Mouse (Mus musculus) MEL (cell line): Measurements from ENCODE around the gene Myo19. TPM values are rescaled to one million over a fixed set of nuclear protein-coding genes. Genes with fewer than 3 reads are reported as not detected.

Source experiments
- DNase-seq: peaks from one replicate; pipeline ENCODE4 v3.0.0; 2011; ENCODE audit warnings: low read depth, low spot score
- H3K27ac ChIP-seq: 2 replicates; pipeline ENCODE4 v1.5.1; 2012; ENCODE audit warnings: low read depth, mild to moderate bottlenecking, control low read depth, low read length, moderate library complexity; ENCODE audit not compliant: control insufficient read depth
- H3K27me3 ChIP-seq, 2 experiments: fragments of 150-350 bp in 1 of 2; sonication (generic) in 1 of 2; 2 replicates each; pipeline ENCODE4 v1.6.1; 2012; ENCODE audit warnings: low read length in 2 of 2, mild to moderate bottlenecking in 2 of 2, improper control_type of control experiment in 1 of 2, moderate library complexity in 1 of 2; ENCODE audit not compliant: insufficient read depth in 2 of 2, control insufficient read depth in 1 of 2
- H3K36me3 ChIP-seq, 2 experiments: 2 replicates each; pipeline ENCODE4 v1.6.1; 2012 to 2014; ENCODE audit warnings: low read length in 2 of 2, improper control_type of control experiment in 1 of 2, inconsistent platforms in 1 of 2, mild to moderate bottlenecking in 1 of 2; ENCODE audit not compliant: insufficient read depth in 2 of 2, control insufficient read depth in 1 of 2
- H3K4me1 ChIP-seq, 2 experiments: fragments of 150-350 bp in 1 of 2; sonication (generic) in 1 of 2; 2 replicates each; pipeline ENCODE4 v1.6.1; 2012; ENCODE audit warnings: low read length in 2 of 2, improper control_type of control experiment in 1 of 2, mild to moderate bottlenecking in 1 of 2; ENCODE audit not compliant: insufficient read depth in 2 of 2, control insufficient read depth in 1 of 2
- H3K4me3 ChIP-seq, 2 experiments: fragments of 150-350 bp in 1 of 2; sonication (generic) in 1 of 2; 2 replicates each; pipeline ENCODE4 v1.5.1; 2012; ENCODE audit warnings: low read depth in 2 of 2, low read length in 2 of 2, mild to moderate bottlenecking in 2 of 2, moderate library complexity in 2 of 2, control low read depth in 1 of 2, improper control_type of control experiment in 1 of 2; ENCODE audit not compliant: control insufficient read depth in 1 of 2, insufficient read depth in 1 of 2
- H3K79me2 ChIP-seq: 2 replicates; pipeline ENCODE4 v1.6.1; 2012; ENCODE audit warnings: mild to moderate bottlenecking, low read length, moderate library complexity; ENCODE audit not compliant: control insufficient read depth, poor library complexity, insufficient read depth
- H3K9ac ChIP-seq: 2 replicates; pipeline ENCODE4 v1.6.1; 2012; ENCODE audit warnings: low read depth, mild to moderate bottlenecking, control low read depth, low read length, moderate library complexity; ENCODE audit not compliant: control insufficient read depth, poor library complexity, severe bottlenecking
- H3K9me3 ChIP-seq: fragments of 150-350 bp; sonication (generic); replicated peaks from 2 replicates; pipeline ENCODE4 v1.6.1; 2012; ENCODE audit warnings: mild to moderate bottlenecking, low read length, improper control_type of control experiment, moderate library complexity; ENCODE audit not compliant: insufficient read depth
- BHLHE40 ChIP-seq: IDR thresholded peaks from 2 replicates; pipeline ENCODE4 v1.6.1; 2012; ENCODE audit warnings: low read depth, mild to moderate bottlenecking, inconsistent platforms, low read length, improper control_type of control experiment, borderline replicate concordance
- CTCF ChIP-seq, 3 experiments: IDR thresholded peaks in 2 of 3; conservative IDR thresholded peaks in 1 of 3; 2 replicates each; pipeline ENCODE4 v1.5.1; 2011 to 2012; ENCODE audit warnings: low read length in 3 of 3, low read depth in 2 of 3, mild to moderate bottlenecking in 2 of 3, improper control_type of control experiment in 1 of 3, inconsistent platforms in 1 of 3, mixed read lengths in 1 of 3, moderate library complexity in 1 of 3; ENCODE audit not compliant: control insufficient read depth in 1 of 3, insufficient read depth in 1 of 3, poor library complexity in 1 of 3, severe bottlenecking in 1 of 3
- E2F4 ChIP-seq: IDR thresholded peaks from 2 replicates; pipeline ENCODE4 v1.6.1; 2011; ENCODE audit warnings: low read depth, low read length, improper control_type of control experiment, borderline replicate concordance
- EP300 ChIP-seq, 2 experiments: IDR thresholded peaks; 2 replicates each; pipeline ENCODE4 v1.6.1; 2011; ENCODE audit warnings: improper control_type of control experiment in 2 of 2, low read length in 2 of 2, low read depth in 1 of 2, mild to moderate bottlenecking in 1 of 2
- ETS1 ChIP-seq: IDR thresholded peaks from 2 replicates; pipeline ENCODE4 v1.6.1; 2012; ENCODE audit warnings: low read depth, mild to moderate bottlenecking, inconsistent platforms, low read length, improper control_type of control experiment, moderate library complexity
- GABPA ChIP-seq: IDR thresholded peaks from 2 replicates; pipeline ENCODE4 v1.6.1; 2012; ENCODE audit warnings: low read depth, mild to moderate bottlenecking, inconsistent platforms, low read length, improper control_type of control experiment, moderate library complexity
- GATA1 ChIP-seq: IDR thresholded peaks from 2 replicates; pipeline ENCODE4 v1.6.1; 2011; ENCODE audit warnings: low read depth, low read length, improper control_type of control experiment
- HCFC1 ChIP-seq: IDR thresholded peaks from 2 replicates; pipeline ENCODE4 v1.6.1; 2012; ENCODE audit warnings: low read depth, mild to moderate bottlenecking, inconsistent platforms, low read length, improper control_type of control experiment, moderate library complexity
- KAT2A ChIP-seq: conservative IDR thresholded peaks from 2 replicates; pipeline ENCODE4 v1.6.1; 2012; ENCODE audit warnings: low read depth, low read length, improper control_type of control experiment, inconsistent platforms
- MAFK ChIP-seq: IDR thresholded peaks from 2 replicates; pipeline ENCODE4 v1.6.1; 2011; ENCODE audit warnings: low read depth, mild to moderate bottlenecking, low read length, improper control_type of control experiment, borderline replicate concordance
- MAX ChIP-seq: IDR thresholded peaks from 2 replicates; pipeline ENCODE4 v1.6.1; 2011; ENCODE audit warnings: low read length, improper control_type of control experiment
- MAZ ChIP-seq: IDR thresholded peaks from 2 replicates; pipeline ENCODE4 v1.6.1; 2012; ENCODE audit warnings: low read depth, mild to moderate bottlenecking, inconsistent platforms, low read length, improper control_type of control experiment
- MEF2A ChIP-seq: IDR thresholded peaks from 2 replicates; pipeline ENCODE4 v1.6.1; 2014; ENCODE audit warnings: low read depth, mild to moderate bottlenecking, inconsistent platforms, low read length, improper control_type of control experiment; ENCODE audit not compliant: poor library complexity, insufficient replicate concordance, severe bottlenecking; ENCODE audit errors: extremely low read depth
- MYB ChIP-seq: IDR thresholded peaks from 2 replicates; pipeline ENCODE4 v1.6.1; 2011; ENCODE audit warnings: mild to moderate bottlenecking, low read depth, low read length, improper control_type of control experiment
- MYC ChIP-seq: IDR thresholded peaks from 2 replicates; pipeline ENCODE4 v1.6.1; 2011; ENCODE audit warnings: low read depth, mild to moderate bottlenecking, low read length, improper control_type of control experiment, moderate library complexity
- NELFE ChIP-seq: IDR thresholded peaks from 2 replicates; pipeline ENCODE4 v1.6.1; 2011; ENCODE audit warnings: low read depth, low read length, improper control_type of control experiment
- NRF1 ChIP-seq: IDR thresholded peaks from 2 replicates; pipeline ENCODE4 v1.6.1; 2014; ENCODE audit warnings: low read depth, mild to moderate bottlenecking, inconsistent platforms, low read length, improper control_type of control experiment, moderate library complexity; ENCODE audit not compliant: poor library complexity, insufficient read depth, severe bottlenecking
- POLR2A ChIP-seq, 2 experiments: IDR thresholded peaks; 2 replicates each; pipeline ENCODE4 v1.6.1; 2011 to 2012; ENCODE audit warnings: low read length in 2 of 2, mild to moderate bottlenecking in 2 of 2, control low read depth in 1 of 2, improper control_type of control experiment in 1 of 2, low read depth in 1 of 2, moderate library complexity in 1 of 2; ENCODE audit not compliant: control insufficient read depth in 1 of 2, insufficient read depth in 1 of 2, poor library complexity in 1 of 2
- POLR2AphosphoS2 ChIP-seq: IDR thresholded peaks from 2 replicates; pipeline ENCODE4 v1.6.1; 2011; ENCODE audit warnings: low read length, improper control_type of control experiment
- RCOR1 ChIP-seq: IDR thresholded peaks from 2 replicates; pipeline ENCODE4 v1.6.1; 2012; ENCODE audit warnings: low read depth, mild to moderate bottlenecking, inconsistent platforms, low read length, improper control_type of control experiment
- TAL1 ChIP-seq: IDR thresholded peaks from 2 replicates; pipeline ENCODE4 v1.6.1; 2012; ENCODE audit warnings: mild to moderate bottlenecking, inconsistent platforms, low read length, moderate library complexity, mixed read lengths
- TBP ChIP-seq: IDR thresholded peaks from 2 replicates; pipeline ENCODE4 v1.8.0; 2011; ENCODE audit warnings: low read depth, low read length, improper control_type of control experiment
- TCF12 ChIP-seq: IDR thresholded peaks from 2 replicates; pipeline ENCODE4 v1.6.1; 2014; ENCODE audit warnings: low read depth, mild to moderate bottlenecking, inconsistent platforms, low read length, improper control_type of control experiment, moderate library complexity
- USF1 ChIP-seq: IDR thresholded peaks from 2 replicates; pipeline ENCODE4 v1.6.1; 2014; ENCODE audit warnings: low read depth, mild to moderate bottlenecking, inconsistent platforms, low read length, improper control_type of control experiment, moderate library complexity
- USF2 ChIP-seq, 2 experiments: IDR thresholded peaks; 2 replicates each; pipeline ENCODE4 v1.6.1; 2011 to 2012; ENCODE audit warnings: improper control_type of control experiment in 2 of 2, low read length in 2 of 2, borderline replicate concordance in 1 of 2, inconsistent platforms in 1 of 2, low read depth in 1 of 2, mild to moderate bottlenecking in 1 of 2; ENCODE audit not compliant: insufficient read depth in 1 of 2
- ZC3H11A ChIP-seq: IDR thresholded peaks from 2 replicates; pipeline ENCODE4 v1.6.1; 2012; ENCODE audit warnings: low read depth, mild to moderate bottlenecking, inconsistent platforms, low read length, improper control_type of control experiment
- polyA plus RNA-seq, 2 experiments: library from polyadenylated mRNA; stranded (reverse) in 1 of 2; unstranded in 1 of 2; fragments of >175 nt in 1 of 2; fragments of >200 nt in 1 of 2; gene quantifications; 2 replicates each; pipeline versions ENCODE4 v1.2.1 to v1.2.4; 2012; ENCODE audit warnings: low replicate concordance in 2 of 2, low read depth in 1 of 2; ENCODE audit not compliant: insufficient read length in 2 of 2, insufficient read depth in 1 of 2, missing spikeins in 1 of 2
- total RNA-seq: library from RNA; depleted of rRNA; stranded (reverse); fragments of 300-350 nt; gene quantifications from 2 replicates; pipeline ENCODE4 v1.2.3, GENCODE M21; 2012

Myo19 gene
- total and polyA plus RNA-seq, 3 experiments = 14.9 to 27.1 TPM; not detected in 1

DNA sequence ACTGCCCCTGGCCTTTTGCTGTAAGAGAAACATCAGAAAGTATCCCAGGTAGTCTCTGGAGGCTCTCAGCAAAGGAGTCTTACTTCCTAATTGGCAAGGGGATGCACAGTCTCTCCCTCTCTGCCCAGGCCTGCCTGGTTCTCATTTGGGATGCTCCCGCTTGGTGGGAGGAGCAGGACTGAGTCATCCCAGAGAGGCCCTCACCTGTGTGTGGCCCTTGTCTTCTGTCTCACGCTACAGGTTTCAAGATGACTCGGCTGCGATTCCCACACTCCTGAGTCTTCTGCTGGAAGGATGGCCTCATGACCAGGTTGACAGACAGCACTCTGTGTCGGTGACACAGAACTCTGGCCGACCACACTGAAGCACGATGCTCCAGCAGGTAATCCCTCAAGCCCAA lies 2.4 kb downstream of the Myo19 start:
- Histone ChIP-seq H3K27ac (no peak overlapping the region), H3K4me1 (peaks cover 0 to 16% of the 10 kb centered on the region in 2 experiments; a peak in 3 of 4 replicates), H3K79me2 (peaks cover 19% of the 10 kb centered on the region), H3K9me3 (no peaks in the 10 kb centered on the region), H3K9ac (no peak overlapping the region), H3K4me3 (no peak overlapping the region), H3K36me3 (peaks cover 3 to 5% of the 10 kb centered on the region in 2 experiments; a peak in 3 of 4 replicates), H3K27me3 (no peaks in the 10 kb centered on the region)
- no peak for TF ChIP-seq MAX
- TF ChIP-seq TCF12 = no peak
- no peak for TF ChIP-seq EP300 (IDR thresholded peaks at IDR 0.05; ENCODE audit: low read depth in 1 of 2, low read length in 2 of 2)
- TF ChIP-seq RCOR1 = no peak
- TF ChIP-seq TBP = no peak
- no peak for TF ChIP-seq USF2 (IDR thresholded peaks at IDR 0.05; ENCODE audit: borderline replicate concordance in 1 of 2, insufficient read depth in 1 of 2, low read depth in 1 of 2, low read length in 2 of 2)
- no peak for TF ChIP-seq POLR2AphosphoS2
- TF ChIP-seq GATA1 = no peak
- TF ChIP-seq NRF1 = no peak
- TF ChIP-seq KAT2A = no peak
- no peak for TF ChIP-seq MYB
- no peak for TF ChIP-seq ZC3H11A
- no peak for TF ChIP-seq GABPA
- TF ChIP-seq HCFC1 = no peak
- no peak for TF ChIP-seq MEF2A
- no peak for TF ChIP-seq CTCF (IDR thresholded peaks at IDR 0.05 in 2 of 3, conservative IDR thresholded peaks at IDR 0.05 in 1 of 3; ENCODE audit: control insufficient read depth in 1 of 3, insufficient read depth in 1 of 3, low read depth in 2 of 3, low read length in 3 of 3, poor library complexity in 1 of 3, severe bottlenecking in 1 of 3)
- TF ChIP-seq E2F4 = no peak
- no peak for TF ChIP-seq MAFK
- TF ChIP-seq POLR2A (IDR thresholded peaks at IDR 0.05; ENCODE audit: control insufficient read depth in 1 of 2, insufficient read depth in 1 of 2, low read depth in 1 of 2, low read length in 2 of 2, poor library complexity in 1 of 2) = no peak
- no peak for DNase-seq

- no peak overlapping the region for H3K4me3 ChIP-seq
- H3K36me3 ChIP-seq = peaks cover 3 to 5% of the 10 kb centered on the region in 2 experiments; a peak in 3 of 4 replicates
- no peak overlapping the region for H3K9ac ChIP-seq
- no peaks in the 10 kb centered on the region for H3K9me3 ChIP-seq
- TF ChIP-seq RCOR1 = no peak
- TF ChIP-seq MYC = no peak
- TF ChIP-seq GATA1 = no peak
- no peak for TF ChIP-seq MAZ
- no peak for TF ChIP-seq MAX
- TF ChIP-seq ETS1 = no peak
- TF ChIP-seq E2F4 = no peak
- no peak for TF ChIP-seq GABPA
- no peak for TF ChIP-seq USF1
- no peak for TF ChIP-seq BHLHE40
- no peak for TF ChIP-seq MEF2A
- TF ChIP-seq POLR2AphosphoS2 = no peak
- TF ChIP-seq CTCF (IDR thresholded peaks at IDR 0.05 in 2 of 3, conservative IDR thresholded peaks at IDR 0.05 in 1 of 3; ENCODE audit: control insufficient read depth in 1 of 3, insufficient read depth in 1 of 3, low read depth in 2 of 3, low read length in 3 of 3, poor library complexity in 1 of 3, severe bottlenecking in 1 of 3) = no peak
- no peak for TF ChIP-seq TAL1
- TF ChIP-seq NRF1 = no peak
- no peak for TF ChIP-seq NELFE
- TF ChIP-seq, all 39 proteins: peak for 0
- no peak for DNase-seq
- H3K79me2 ChIP-seq = peaks cover 14% of the 10 kb centered on the region
- no peaks in the 10 kb centered on the region for H3K27me3 ChIP-seq
- H3K27ac ChIP-seq = no peak overlapping the region
- peaks cover 0 to 10% of the 10 kb centered on the region in 2 experiments; a peak in 3 of 4 replicates for H3K4me1 ChIP-seq
Observed at GRCm38 (mm10) chr11:84885238-84885637, 5.3 kb downstream of the Myo19 start.
